Mouse (Mus musculus) midbrain, embryonic 10.5 days (tissue): ENCODE results near the gene Tarbp1. TPM values are rescaled to one million over a fixed set of nuclear protein-coding genes. Genes with fewer than 3 reads are reported as not detected.
"Not testable (repeated sequence)": the region's sequence is repeated elsewhere in the genome, so short reads cannot be mapped to it uniquely, and the experiment has no call there.

ENCODE experiments used
- DNase-seq: peaks from one replicate; pipeline ENCODE4 v3.0.0-alpha.2; 2017; ENCODE audit warnings: low spot score
- H3K27ac ChIP-seq: fragments of 300-500 bp; sonication (generic); replicated peaks from 2 replicates; pipeline ENCODE4 v1.5.1; 2016; ENCODE audit warnings: mild to moderate bottlenecking
- H3K27me3 ChIP-seq: fragments of 300-500 bp; sonication (generic); 2 replicates; pipeline ENCODE4 v1.6.1; 2016; ENCODE audit warnings: low read depth, mild to moderate bottlenecking; ENCODE audit not compliant: poor library complexity, severe bottlenecking
- H3K36me3 ChIP-seq: fragments of 300-500 bp; sonication (generic); 2 replicates; pipeline ENCODE4 v1.6.1; 2016; ENCODE audit warnings: mild to moderate bottlenecking, moderate library complexity
- H3K4me1 ChIP-seq: fragments of 300-500 bp; sonication (generic); 2 replicates; pipeline ENCODE4 v1.6.1; 2016
- H3K4me3 ChIP-seq: fragments of 300-500 bp; sonication (generic); 2 replicates; pipeline ENCODE4 v1.5.1; 2016; ENCODE audit warnings: mild to moderate bottlenecking, moderate library complexity
- H3K9me3 ChIP-seq: fragments of 300-500 bp; sonication (generic); replicated peaks from 2 replicates; pipeline ENCODE4 v1.6.1; 2016; ENCODE audit warnings: mild to moderate bottlenecking
- WGBS: fragments of 180-500 bp; shearing (Covaris S2); methylation state at CpG from one replicate; pipeline ENCODE4 v1.1.7; 2016; 5-methylcytosine and 5-hydroxymethylcytosine counted together
- polyA plus RNA-seq: library from polyadenylated mRNA; unstranded; fragments of >200 nt; fragmentation: Nextera tagmentation; extraction: Ambion mirVana; gene quantifications from 2 replicates; pipeline ENCODE4 v1.2.1, GENCODE M21; 2016

Gene Tarbp1
- polyA plus RNA-seq, 1 experiment from 2014 or later = 2.0 TPM

DNA sequence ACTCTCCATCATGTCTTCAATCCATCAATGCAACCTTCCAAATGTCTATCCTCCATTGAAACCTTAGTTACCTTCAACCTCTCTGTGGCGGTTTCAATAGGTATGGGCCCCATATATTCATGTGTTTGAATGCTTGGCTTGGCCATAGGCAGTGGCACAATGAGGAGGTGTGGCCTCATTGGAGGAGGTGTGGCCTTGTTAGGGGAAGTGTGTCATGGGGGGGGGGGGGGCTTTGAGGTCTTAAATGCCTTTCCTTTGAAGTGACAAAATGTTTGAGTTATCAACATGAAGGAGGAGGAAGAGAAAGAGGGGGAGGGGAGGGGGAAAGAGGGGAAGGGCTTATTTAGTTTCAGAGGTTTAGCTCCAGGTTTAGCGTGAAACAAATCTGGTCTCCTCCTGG, 5.5 kb upstream of the Tarbp1 start:
- 86% methylated on average over 2 of the region's 2 CpGs for WGBS
- Histone ChIP-seq H3K36me3 (no peaks in the 10 kb centered on the region), H3K9me3 (no peaks in the 10 kb centered on the region), H3K4me3 (no peak overlapping the region), H3K27me3 (peaks cover 29% of the 10 kb centered on the region), H3K27ac (no peak overlapping the region), H3K4me1 (peaks cover under 1% of the 10 kb centered on the region; the same call in 1 of the 2 replicates)
- no peak for DNase-seq

DNA sequence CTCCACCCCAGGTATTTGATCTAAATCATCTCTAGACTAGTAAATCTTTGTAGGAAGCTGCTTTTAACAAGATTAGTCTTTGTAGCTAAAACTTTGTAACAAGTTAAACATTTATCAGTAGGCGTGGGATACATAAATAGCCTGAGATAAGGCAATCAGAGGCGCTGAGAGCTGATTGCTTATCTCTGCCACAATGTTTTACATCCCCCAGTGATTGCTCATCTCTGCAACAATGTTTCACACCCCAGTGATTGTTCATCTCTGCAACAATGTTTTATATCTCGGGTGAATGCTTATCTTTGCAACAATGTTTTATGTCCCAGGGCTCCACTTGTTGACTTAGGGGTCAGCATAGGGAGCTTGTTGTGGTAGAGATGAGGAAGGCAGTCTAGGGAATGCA, 3.8 kb upstream of the Tarbp1 start:
- H3K36me3 ChIP-seq = no peaks in the 10 kb centered on the region
- no peak for DNase-seq
- H3K27me3 ChIP-seq = peaks cover 32% of the 10 kb centered on the region
- WGBS = 71% methylated on average over 3 of the region's 3 CpGs
- peaks cover 17% of the 10 kb centered on the region for H3K4me1 ChIP-seq
- no peak overlapping the region for H3K4me3 ChIP-seq
- no peaks in the 10 kb centered on the region for H3K9me3 ChIP-seq
- no peak overlapping the region for H3K27ac ChIP-seq

DNA sequence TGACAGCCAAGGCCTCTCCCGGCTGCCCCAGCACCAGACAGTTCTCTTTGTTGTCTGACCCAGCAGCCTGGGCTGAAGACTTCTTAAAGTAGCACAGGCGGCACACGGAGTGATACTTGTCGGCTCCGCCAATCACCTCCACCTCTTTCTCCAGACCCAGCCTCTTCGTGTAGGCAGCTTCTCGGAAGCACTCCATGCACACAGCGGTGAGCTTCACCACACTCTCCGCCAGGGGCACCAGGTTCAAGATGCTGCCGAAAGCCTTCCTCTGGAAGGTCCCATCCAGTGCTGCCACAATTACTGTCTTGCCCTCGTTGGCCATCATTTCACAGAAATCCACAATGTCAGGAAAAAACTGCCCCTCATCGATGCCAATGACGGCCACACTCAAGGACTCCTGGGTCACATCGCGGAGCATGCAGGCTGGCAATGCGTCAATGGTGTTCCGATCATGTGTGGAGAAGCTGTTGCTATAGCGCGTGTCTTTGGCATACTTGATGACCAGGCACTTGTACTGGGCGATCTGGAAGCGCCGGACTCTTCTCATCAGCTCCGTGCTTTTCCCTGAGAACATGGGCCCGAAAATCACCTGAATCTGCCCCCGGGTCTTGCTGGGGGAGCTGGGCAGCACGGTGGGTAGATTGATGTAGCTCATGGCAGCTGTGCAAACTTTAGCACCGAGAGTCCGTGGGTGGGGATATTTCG, 1.4 kb upstream of the Tarbp1 start:
- Histone ChIP-seq H3K4me1 (peaks cover 33% of the 10 kb centered on the region), H3K27me3 (peaks cover 26% of the 10 kb centered on the region)
- DNase-seq, H3K27ac ChIP-seq, H3K36me3 ChIP-seq, H3K4me3 ChIP-seq, H3K9me3 ChIP-seq: not testable (repeated sequence)
- 46% methylated on average over 29 of the region's 29 CpGs for WGBS

GRCm38 (mm10) chr8:126475738-126476137, 873 bp upstream of the Tarbp1 start:
- 36% methylated on average over 8 of the region's 8 CpGs for WGBS

GRCm38 (mm10) chr8:126473802-126474298, 1.0 kb downstream of the Tarbp1 start:
- WGBS = 17% methylated on average over 16 of the region's 16 CpGs
- Histone ChIP-seq H3K9me3 (no peaks in the 10 kb centered on the region), H3K27me3 (peaks cover 26% of the 10 kb centered on the region), H3K4me1 (peaks cover 33% of the 10 kb centered on the region), H3K27ac (peak overlapping the region; percentile 89), H3K4me3 (peak overlapping the region; percentile 86), H3K36me3 (peaks cover 23% of the 10 kb centered on the region)
- DNase-seq = no peak

More at GRCm38 (mm10) chr8:126475738-126476137, 873 bp upstream of the Tarbp1 start:
- H3K27me3 ChIP-seq = peaks cover 26% of the 10 kb centered on the region
- H3K4me1 ChIP-seq = peaks cover 33% of the 10 kb centered on the region
- not testable (repeated sequence) for H3K9me3 ChIP-seq, DNase-seq, H3K4me3 ChIP-seq, H3K27ac ChIP-seq, H3K36me3 ChIP-seq

DNA sequence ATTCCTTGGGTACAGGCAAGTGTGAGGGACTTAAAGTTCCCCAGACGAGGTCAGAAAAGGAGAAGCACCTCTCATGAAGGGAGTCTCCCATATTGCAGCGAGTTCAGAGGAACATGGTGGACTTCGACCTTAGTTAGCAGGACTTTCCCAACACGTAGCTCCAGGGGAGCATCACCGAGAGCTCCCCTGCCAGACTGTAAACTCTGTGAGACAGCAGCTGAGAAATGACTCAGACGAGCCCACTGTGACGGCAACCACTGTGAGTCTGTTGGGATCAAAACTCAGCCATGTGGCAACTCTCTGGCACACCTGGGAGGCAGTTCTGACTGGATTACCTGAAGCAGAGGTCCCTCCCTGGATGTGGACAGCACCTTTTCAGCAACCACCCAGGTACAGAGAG, 10.8 kb downstream of the Tarbp1 start:
- peaks cover 73% of the 10 kb centered on the region for H3K36me3 ChIP-seq
- WGBS = 83% methylated on average over 7 of the region's 7 CpGs
- DNase-seq = no peak

GRCm38 (mm10) chr8:126461735-126462134, 13.1 kb downstream of the Tarbp1 start:
- 90% methylated on average over 7 of the region's 7 CpGs for whole genome bisulfite sequencing
- H3K27ac ChIP-seq = no peak overlapping the region
- H3K27me3 ChIP-seq = no peaks in the 10 kb centered on the region
- H3K9me3 ChIP-seq = no peaks in the 10 kb centered on the region
- H3K4me1 ChIP-seq = no peaks in the 10 kb centered on the region
- H3K4me3 ChIP-seq = no peak overlapping the region
- peaks cover 77% of the 10 kb centered on the region for H3K36me3 ChIP-seq
- no peak for DNase-seq

More for the DNA sequence above, 10.8 kb downstream of the Tarbp1 start:
- Histone ChIP-seq H3K27me3 (no peaks in the 10 kb centered on the region), H3K4me1 (no peaks in the 10 kb centered on the region), H3K27ac (no peak overlapping the region), H3K4me3 (no peak overlapping the region), H3K9me3 (no peaks in the 10 kb centered on the region)

- H3K9me3 ChIP-seq = no peaks in the 10 kb centered on the region
- H3K36me3 ChIP-seq = peaks cover 78% of the 10 kb centered on the region
- H3K27me3 ChIP-seq = no peaks in the 10 kb centered on the region
- no peak overlapping the region for H3K27ac ChIP-seq
- peak; percentile 39 for DNase-seq
- H3K4me3 ChIP-seq = no peak overlapping the region
- WGBS = 55% methylated on average over 3 of the region's 3 CpGs
- H3K4me1 ChIP-seq = no peaks in the 10 kb centered on the region
Measured at GRCm38 (mm10) chr8:126460274-126460673, 14.6 kb downstream of the Tarbp1 start.

DNA sequence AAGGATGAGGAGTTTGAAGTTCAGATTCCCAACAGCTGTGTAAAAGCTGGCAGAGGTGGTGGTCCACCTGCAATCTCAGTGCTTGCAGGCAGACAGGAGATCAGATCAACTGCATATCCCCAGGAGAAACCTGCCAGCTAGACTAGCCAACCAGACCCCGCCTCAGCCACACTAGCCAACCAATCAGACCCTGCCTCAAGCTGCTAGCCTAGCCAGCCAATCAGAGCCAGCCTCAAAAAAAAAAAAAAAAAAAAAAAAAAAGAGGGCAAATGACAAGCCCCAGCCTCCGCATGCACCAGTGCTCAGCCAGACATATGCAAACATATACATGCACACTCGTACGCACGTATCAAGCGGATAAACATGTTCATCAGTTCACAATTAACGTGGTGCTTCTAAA, 19.5 kb downstream of the Tarbp1 start:
- Histone ChIP-seq H3K36me3 (peaks cover 86% of the 10 kb centered on the region), H3K27ac (no peak overlapping the region), H3K27me3 (no peaks in the 10 kb centered on the region), H3K4me3 (no peak overlapping the region), H3K9me3 (no peaks in the 10 kb centered on the region), H3K4me1 (no peaks in the 10 kb centered on the region)
- DNase-seq = no peak
- WGBS = 84% methylated on average over 7 of the region's 7 CpGs

- Histone ChIP-seq H3K4me3 (no peak overlapping the region), H3K9me3 (no peaks in the 10 kb centered on the region), H3K27me3 (no peaks in the 10 kb centered on the region), H3K36me3 (peaks cover 96% of the 10 kb centered on the region), H3K27ac (no peak overlapping the region), H3K4me1 (no peaks in the 10 kb centered on the region)
- WGBS = 94% methylated on average over 8 of the region's 8 CpGs
- DNase-seq = no peak
Measured at GRCm38 (mm10) chr8:126451158-126451557, 23.7 kb downstream of the Tarbp1 start.

- 57% methylated on average over 2 of the region's 2 CpGs for WGBS
- Histone ChIP-seq H3K36me3 (peaks cover 71% of the 10 kb centered on the region), H3K4me3 (no peak overlapping the region), H3K27ac (no peak overlapping the region), H3K27me3 (no peaks in the 10 kb centered on the region), H3K9me3 (no peaks in the 10 kb centered on the region), H3K4me1 (no peaks in the 10 kb centered on the region)
- no peak for DNase-seq
Measured at GRCm38 (mm10) chr8:126438937-126439336, 35.9 kb downstream of the Tarbp1 start.

DNA sequence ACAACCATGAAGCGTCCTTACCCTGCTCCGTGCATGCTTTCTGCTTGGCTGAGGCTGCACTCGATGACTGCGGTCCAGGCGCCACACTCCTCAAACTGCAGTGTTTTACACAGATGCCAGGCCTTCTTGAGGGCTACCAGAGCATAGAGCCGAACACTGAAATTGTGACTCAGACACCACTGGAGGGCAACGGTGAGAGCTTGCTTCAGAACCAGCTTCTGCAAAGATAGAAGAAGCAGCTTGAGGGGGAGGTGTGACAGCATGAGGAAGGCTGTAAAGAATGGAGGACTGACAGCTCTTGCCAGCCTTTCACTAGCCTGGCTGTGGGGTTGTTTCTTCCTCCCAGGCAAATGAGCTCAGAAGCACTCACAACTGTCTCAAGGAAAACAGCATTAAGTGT, 41.0 kb downstream of the Tarbp1 start:
- Histone ChIP-seq H3K27me3 (no peaks in the 10 kb centered on the region), H3K4me1 (no peaks in the 10 kb centered on the region), H3K36me3 (peaks cover 90% of the 10 kb centered on the region), H3K27ac (no peak overlapping the region), H3K9me3 (no peaks in the 10 kb centered on the region), H3K4me3 (no peak overlapping the region)
- DNase-seq = no peak
- 87% methylated on average over 7 of the region's 7 CpGs for WGBS

DNA sequence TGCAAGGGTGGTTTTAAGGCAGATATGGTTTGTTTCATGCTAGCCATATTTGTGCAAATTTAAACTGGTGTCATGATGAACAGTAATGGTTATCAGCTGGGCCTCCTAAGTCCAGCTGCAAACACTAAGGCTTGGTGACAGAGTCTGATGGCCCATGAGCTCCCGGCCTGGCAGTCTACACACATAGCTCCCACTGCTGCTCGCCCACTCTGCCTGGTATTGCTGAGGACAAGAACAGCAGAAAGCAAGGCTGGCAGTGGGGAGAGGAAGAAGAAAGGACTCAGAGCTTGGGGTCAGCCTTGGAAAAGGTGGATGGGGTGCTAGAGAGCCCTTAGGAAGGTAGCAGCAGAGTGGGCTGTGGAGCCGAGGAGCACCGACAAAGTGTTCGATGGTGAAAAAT, 45.2 kb downstream of the Tarbp1 start:
- Histone ChIP-seq H3K4me1 (no peaks in the 10 kb centered on the region), H3K9me3 (no peaks in the 10 kb centered on the region), H3K27ac (no peak overlapping the region), H3K27me3 (no peaks in the 10 kb centered on the region), H3K4me3 (no peak overlapping the region), H3K36me3 (peaks cover 90% of the 10 kb centered on the region)
- no peak for DNase-seq
- WGBS = 95% methylated on average over 5 of the region's 5 CpGs
